Mouse (Mus musculus): Measurements from ENCODE around the gene Hist1h2ah. TPM values are rescaled to one million over a fixed set of nuclear protein-coding genes. Genes with fewer than 3 reads are reported as not detected.

The Hist1h2ah gene
- polyA plus RNA-seq, 1 experiment = not detected

- H3K27me3 ChIP-seq (ENCODE audit: control insufficient read depth, insufficient read depth, low read length) = peaks cover 17% of the 10 kb centered on the region; the same call in 1 of the 2 replicates
- H3K4me1 ChIP-seq (ENCODE audit: control insufficient read depth, insufficient read depth, low read length) = no peaks in the 10 kb centered on the region
- H3K4me3 ChIP-seq (replicated peaks; ENCODE audit: insufficient read depth, low read depth, low read length) = no peak overlapping the region
- H3K27ac ChIP-seq (ENCODE audit: insufficient read depth, low read length) = no peak overlapping the region
- 5% methylated on average over 13 of the region's 13 CpGs for WGBS
- TF ChIP-seq POLR2A (IDR thresholded peaks at IDR 0.05; ENCODE audit: borderline replicate concordance, insufficient read depth, low read length) (no peak), CTCF (IDR thresholded peaks at IDR 0.05; ENCODE audit: borderline replicate concordance, insufficient read depth, low read depth, low read length) (no peak)
- no peak for DNase-seq
Observed at GRCm38 (mm10) chr13:21996840-21997185, 38.6 kb downstream of the Hist1h2ah start.

DNA sequence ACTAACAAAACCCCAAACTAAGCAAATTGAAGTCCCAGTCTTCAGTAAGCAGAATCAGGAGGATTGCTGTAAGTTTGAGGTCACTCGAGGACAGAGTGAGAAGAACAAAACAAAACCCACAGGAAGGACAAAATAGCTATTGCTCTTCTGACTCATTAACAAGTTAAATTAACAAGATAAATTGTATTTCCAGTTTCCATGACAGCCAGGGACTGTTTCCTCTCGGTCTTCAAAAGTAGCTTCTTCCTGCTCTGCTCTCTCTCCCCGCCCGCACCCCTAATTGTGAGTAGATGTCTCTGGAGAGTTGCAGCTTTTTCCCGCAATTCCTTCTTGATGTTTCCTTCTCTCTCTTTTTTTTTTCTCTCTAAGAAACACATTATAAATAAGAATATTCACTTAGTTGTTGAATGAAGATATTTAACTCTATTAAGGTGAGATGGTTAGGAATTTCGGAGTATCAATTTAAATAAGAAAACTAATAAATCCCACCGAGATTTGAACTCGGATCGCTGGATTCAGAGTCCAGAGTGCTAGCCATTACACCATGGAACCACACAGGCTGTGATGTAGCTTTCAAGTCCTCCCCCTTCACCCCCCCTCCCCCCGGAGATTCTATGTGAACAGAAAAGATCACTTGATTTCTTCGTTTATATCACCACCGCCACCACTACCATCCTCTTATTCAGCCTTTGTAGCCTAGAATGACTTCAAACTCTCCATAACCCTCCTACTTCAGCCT lies 39.1 kb downstream of the Hist1h2ah start:
- WGBS = 7% methylated on average over 12 of the region's 12 CpGs
- no peak for TF ChIP-seq POLR2A (IDR thresholded peaks at IDR 0.05; ENCODE audit: borderline replicate concordance, insufficient read depth, low read length)
- no peak for TF ChIP-seq CTCF (IDR thresholded peaks at IDR 0.05; ENCODE audit: borderline replicate concordance, insufficient read depth, low read depth, low read length)
- Histone ChIP-seq H3K4me3 (replicated peaks; ENCODE audit: insufficient read depth, low read depth, low read length) (no peak overlapping the region), H3K27ac (ENCODE audit: insufficient read depth, low read length) (no peak overlapping the region), H3K4me1 (ENCODE audit: control insufficient read depth, insufficient read depth, low read length) (no peaks in the 10 kb centered on the region), H3K27me3 (ENCODE audit: control insufficient read depth, insufficient read depth, low read length) (peaks cover 17% of the 10 kb centered on the region; the same call in 1 of the 2 replicates)
- no peak for DNase-seq

DNA sequence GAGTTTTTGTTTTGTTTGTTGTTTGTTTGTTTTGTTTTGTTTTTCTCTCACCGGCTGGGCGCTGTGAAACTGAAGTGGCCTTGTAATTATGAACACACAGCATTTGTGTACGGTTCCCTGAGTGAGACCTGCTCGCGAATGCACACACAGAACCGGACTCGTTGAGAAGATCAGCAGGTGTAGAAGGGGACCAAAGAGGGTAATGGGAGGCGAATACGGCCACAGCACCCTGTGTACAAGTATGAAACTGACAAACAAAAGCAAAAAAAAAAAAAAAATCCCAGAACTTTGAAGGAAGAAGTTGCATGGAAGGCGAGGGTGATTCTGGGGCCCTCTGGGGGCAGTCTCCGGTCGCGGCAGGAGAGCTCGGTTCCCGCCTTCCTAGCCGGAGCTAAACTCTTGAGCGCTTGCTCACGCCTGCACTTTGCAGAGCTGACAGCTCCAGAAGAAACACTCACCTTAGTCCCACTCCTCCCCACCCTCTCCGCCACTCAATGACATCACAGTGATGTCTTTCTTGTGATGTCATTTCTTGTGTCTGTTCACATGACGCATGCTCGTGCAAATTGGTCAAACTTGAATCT lies 39.9 kb downstream of the Hist1h2ah start:
- TF ChIP-seq CTCF (IDR thresholded peaks at IDR 0.05; ENCODE audit: borderline replicate concordance, insufficient read depth, low read depth, low read length) (no peak), POLR2A (IDR thresholded peaks at IDR 0.05; ENCODE audit: borderline replicate concordance, insufficient read depth, low read length) (no peak)
- Histone ChIP-seq H3K4me1 (ENCODE audit: control insufficient read depth, insufficient read depth, low read length) (no peaks in the 10 kb centered on the region), H3K27me3 (ENCODE audit: control insufficient read depth, insufficient read depth, low read length) (peaks cover 15% of the 10 kb centered on the region; the same call in 1 of the 2 replicates), H3K27ac (ENCODE audit: insufficient read depth, low read length) (no peak overlapping the region), H3K4me3 (replicated peaks; ENCODE audit: insufficient read depth, low read depth, low read length) (no peak overlapping the region)
- 2% methylated on average over 21 of the region's 21 CpGs for WGBS
- DNase-seq = no peak

GRCm38 (mm10) chr13:21994896-21995295 lies 40.5 kb downstream of the Hist1h2ah start:
- Histone ChIP-seq H3K4me3 (replicated peaks; ENCODE audit: insufficient read depth, low read depth, low read length) (no peak overlapping the region), H3K27me3 (ENCODE audit: control insufficient read depth, insufficient read depth, low read length) (peaks cover 15% of the 10 kb centered on the region; the same call in 1 of the 2 replicates), H3K27ac (ENCODE audit: insufficient read depth, low read length) (no peak overlapping the region), H3K4me1 (ENCODE audit: control insufficient read depth, insufficient read depth, low read length) (no peaks in the 10 kb centered on the region)
- DNase-seq = no peak
- 10% methylated on average over 8 of the region's 8 CpGs for WGBS
- TF ChIP-seq CTCF (IDR thresholded peaks at IDR 0.05; ENCODE audit: borderline replicate concordance, insufficient read depth, low read depth, low read length) (no peak), POLR2A (IDR thresholded peaks at IDR 0.05; ENCODE audit: borderline replicate concordance, insufficient read depth, low read length) (no peak)

GRCm38 (mm10) chr13:21993957-21994738 lies 41.2 kb downstream of the Hist1h2ah start:
- Histone ChIP-seq H3K27ac (ENCODE audit: insufficient read depth, low read length) (no peak overlapping the region), H3K4me3 (replicated peaks; ENCODE audit: insufficient read depth, low read depth, low read length) (no peak overlapping the region), H3K4me1 (ENCODE audit: control insufficient read depth, insufficient read depth, low read length) (no peaks in the 10 kb centered on the region), H3K27me3 (ENCODE audit: control insufficient read depth, insufficient read depth, low read length) (peaks cover 15% of the 10 kb centered on the region; the same call in 1 of the 2 replicates)
- WGBS = 11% methylated on average over 22 of the region's 22 CpGs
- TF ChIP-seq POLR2A (IDR thresholded peaks at IDR 0.05; ENCODE audit: borderline replicate concordance, insufficient read depth, low read length) = no peak
- TF ChIP-seq CTCF (IDR thresholded peaks at IDR 0.05; ENCODE audit: borderline replicate concordance, insufficient read depth, low read depth, low read length) = no peak
- no peak for DNase-seq

DNA sequence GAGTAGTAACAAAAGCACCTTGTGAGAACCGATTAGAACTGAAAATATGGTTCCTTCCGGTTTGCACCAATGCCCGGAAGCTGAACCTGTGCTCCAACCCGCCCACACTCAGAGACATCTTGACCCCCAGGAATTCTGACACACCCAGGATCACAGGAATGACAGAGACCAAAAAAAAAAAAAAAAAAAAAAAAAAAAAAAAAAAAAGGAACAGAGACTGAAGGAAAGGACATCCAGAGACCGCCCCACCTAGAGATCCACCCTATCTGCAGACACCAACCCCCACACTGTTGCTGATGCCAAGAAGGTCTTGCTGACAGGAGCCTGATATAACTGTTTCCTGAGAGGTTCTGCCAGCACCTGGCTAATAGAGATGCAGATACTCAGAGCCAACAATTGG lies 42.8 kb downstream of the Hist1h2ah start:
- Histone ChIP-seq H3K27ac (ENCODE audit: insufficient read depth, low read length) (no peak overlapping the region), H3K4me3 (replicated peaks; ENCODE audit: insufficient read depth, low read depth, low read length) (no peak overlapping the region), H3K4me1 (ENCODE audit: control insufficient read depth, insufficient read depth, low read length) (no peaks in the 10 kb centered on the region), H3K27me3 (ENCODE audit: control insufficient read depth, insufficient read depth, low read length) (peaks cover 15% of the 10 kb centered on the region; the same call in 1 of the 2 replicates)
- WGBS = 92% methylated on average over 5 of the region's 5 CpGs
- no peak for TF ChIP-seq POLR2A (IDR thresholded peaks at IDR 0.05; ENCODE audit: borderline replicate concordance, insufficient read depth, low read length)
- no peak for TF ChIP-seq CTCF (IDR thresholded peaks at IDR 0.05; ENCODE audit: borderline replicate concordance, insufficient read depth, low read depth, low read length)
- DNase-seq = no peak

Other genes with a start within 250 kb of the Hist1h2ah start
- not detected in 2 replicates for gene Hist1h2an, start 248.3 kb downstream of the Hist1h2ah start, polyA plus RNA-seq (2012; rRNA removed)
- not detected in 2 replicates for gene Hist1h2bp, start 248.1 kb downstream of the Hist1h2ah start, polyA plus RNA-seq (2012; rRNA removed)
- gene Hist1h2bq, start 225.4 kb downstream of the Hist1h2ah start, polyA plus RNA-seq (2012; rRNA removed) = 1.2 and 2.3 TPM in 2 replicates
- gene Hist1h2ao, start 225.1 kb downstream of the Hist1h2ah start, polyA plus RNA-seq (2012; rRNA removed) = not detected in 2 replicates
- gene Hist1h4m, start 223.8 kb downstream of the Hist1h2ah start, polyA plus RNA-seq (2012; rRNA removed) = not detected in 2 replicates
- gene Hist1h4n, start 203.4 kb downstream of the Hist1h2ah start, polyA plus RNA-seq (2012; rRNA removed) = 12.7 and 19.8 TPM in 2 replicates
- gene Hist1h2ap, start 202.1 kb downstream of the Hist1h2ah start, polyA plus RNA-seq (2012; rRNA removed) = 1.5 and 1.6 TPM in 2 replicates
- 0.16 and 1.3 TPM in 2 replicates for gene Hist1h2br, start 201.8 kb downstream of the Hist1h2ah start, polyA plus RNA-seq (2012; rRNA removed)
- gene Zfp184, start 90.5 kb downstream of the Hist1h2ah start, polyA plus RNA-seq (2012; rRNA removed) = 0.95 and 1.0 TPM in 2 replicates
- not detected in 2 replicates for gene Pom121l2, start 54.4 kb downstream of the Hist1h2ah start, polyA plus RNA-seq (2012; rRNA removed)
- 0.36 and 1.1 TPM in 2 replicates for gene Prss16, start 25.8 kb downstream of the Hist1h2ah start, polyA plus RNA-seq (2012; rRNA removed)
- gene Hist1h2bk, start 302 bp upstream of the Hist1h2ah start, polyA plus RNA-seq (2012; rRNA removed) = 0.34 TPM in 1 of 2 replicates, not detected in the other
- gene Hist1h4i, start 5.8 kb upstream of the Hist1h2ah start, polyA plus RNA-seq (2012; rRNA removed) = 8.8 and 9.8 TPM in 2 replicates
- gene Hist1h2ag, start 7.4 kb upstream of the Hist1h2ah start, polyA plus RNA-seq (2012; rRNA removed) = 0.60 and 1.1 TPM in 2 replicates
- 0.97 and 1.5 TPM in 2 replicates for gene Hist1h2bj, start 7.6 kb upstream of the Hist1h2ah start, polyA plus RNA-seq (2012; rRNA removed)
- gene Vmn1r188, start 48.9 kb upstream of the Hist1h2ah start, polyA plus RNA-seq (2012; rRNA removed) = not detected in 2 replicates
- not detected in 2 replicates for gene Vmn1r189, start 70.3 kb upstream of the Hist1h2ah start, polyA plus RNA-seq (2012; rRNA removed)
- gene Vmn1r191, start 148.4 kb upstream of the Hist1h2ah start, polyA plus RNA-seq (2012; rRNA removed) = not detected in 2 replicates
- not detected in 2 replicates for gene Vmn1r192, start 155.6 kb upstream of the Hist1h2ah start, polyA plus RNA-seq (2012; rRNA removed)
- not detected in 2 replicates for gene Vmn1r193, start 187.6 kb upstream of the Hist1h2ah start, polyA plus RNA-seq (2012; rRNA removed)
- gene Vmn1r194, start 208.6 kb upstream of the Hist1h2ah start, polyA plus RNA-seq (2012; rRNA removed) = not detected in 2 replicates
- not detected in 2 replicates for gene Vmn1r195, start 235.0 kb upstream of the Hist1h2ah start, polyA plus RNA-seq (2012; rRNA removed)

All from cerebellum, adult 2 months (tissue).